Mouse (Mus musculus): ENCODE data around the gene 1700012P22Rik. TPM values are rescaled to one million over a fixed set of nuclear protein-coding genes. Genes with fewer than 3 reads are reported as not detected.

Gene 1700012P22Rik
- polyA plus RNA-seq (2015; fragmentation: Nextera tagmentation; extraction: Ambion mirVana) = not detected in 2 replicates

GRCm38 (mm10) chr4:144438672-144439071 is at the start of gene 1700012P22Rik:
TSS of gene 1700012P22Rik (minus strand) at chr4:144438772.
- no peak within 1 kb of the TSS for H3K4me2 ChIP-seq (ENCODE audit: low read depth, low read length)
- H3K4me3 ChIP-seq (ENCODE audit: low read length) = no peak within 1 kb of the TSS
- no peaks in the 10 kb centered on the region for H3K36me3 ChIP-seq (ENCODE audit: control insufficient read depth, insufficient read depth)
- H3K9me3 ChIP-seq (replicated peaks; ENCODE audit: control insufficient read depth, low read length) = no peaks in the 10 kb centered on the region
- no peak within 1 kb of the TSS for H3K27ac ChIP-seq (ENCODE audit: low read length)
- no peak within 1 kb of the TSS for H3K9ac ChIP-seq (ENCODE audit: low read length)
- no peak for ATAC-seq (replicated peaks; ENCODE audit: extremely low read depth, insufficient read depth, low FRiP score)
- no peaks in the 10 kb centered on the region for H3K27me3 ChIP-seq (ENCODE audit: control insufficient read depth, insufficient read depth, low read length)
- H3K4me1 ChIP-seq (ENCODE audit: control insufficient read depth, insufficient read depth, low read length) = no peaks in the 10 kb centered on the region

GRCm38 (mm10) chr4:144468091-144468490 is 29.5 kb upstream of the 1700012P22Rik start:
- 83% methylated on average over 1 of the region's 1 CpGs for WGBS
- H3K4me3 ChIP-seq (ENCODE audit: low read length) = no peak overlapping the region
- no peaks in the 10 kb centered on the region for H3K36me3 ChIP-seq (ENCODE audit: control insufficient read depth, insufficient read depth)
- no peak overlapping the region for H3K4me2 ChIP-seq (ENCODE audit: low read depth, low read length)
- no peaks in the 10 kb centered on the region for H3K27me3 ChIP-seq (ENCODE audit: control insufficient read depth, insufficient read depth, low read length)
- peaks cover 4% of the 10 kb centered on the region; the same call in 1 of the 2 replicates for H3K9me3 ChIP-seq (replicated peaks; ENCODE audit: control insufficient read depth, low read length)
- no peak overlapping the region for H3K27ac ChIP-seq (ENCODE audit: low read length)
- H3K9ac ChIP-seq (ENCODE audit: low read length) = no peak overlapping the region
- no peak for ATAC-seq (replicated peaks; ENCODE audit: extremely low read depth, insufficient read depth, low FRiP score)
- no peaks in the 10 kb centered on the region for H3K4me1 ChIP-seq (ENCODE audit: control insufficient read depth, insufficient read depth, low read length)

DNA sequence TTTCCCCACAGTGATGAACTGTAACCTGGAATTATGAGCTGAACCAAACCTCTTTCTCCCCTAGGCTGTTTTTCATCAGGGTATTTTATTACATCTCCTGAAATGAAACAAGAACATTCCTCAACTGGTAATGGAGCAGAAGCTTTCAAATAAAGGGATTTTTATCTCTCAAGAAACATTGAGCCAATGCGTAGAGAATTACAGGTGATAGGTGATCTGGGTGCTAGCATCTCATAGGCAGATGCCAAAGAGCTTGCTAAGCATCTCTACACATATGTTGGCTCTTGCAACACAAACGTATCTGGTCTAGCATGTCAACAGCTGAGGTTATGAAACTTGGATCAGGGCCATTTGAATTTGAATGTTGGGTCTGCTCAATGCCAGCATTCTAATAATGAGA is 26.6 kb upstream of the 1700012P22Rik start:
- no peak overlapping the region for H3K4me2 ChIP-seq (ENCODE audit: low read depth, low read length)
- WGBS = 61% methylated on average over 2 of the region's 2 CpGs
- no peak overlapping the region for H3K4me3 ChIP-seq (ENCODE audit: low read length)
- H3K4me1 ChIP-seq (ENCODE audit: control insufficient read depth, insufficient read depth, low read length) = no peaks in the 10 kb centered on the region
- no peaks in the 10 kb centered on the region for H3K36me3 ChIP-seq (ENCODE audit: control insufficient read depth, insufficient read depth)
- H3K27me3 ChIP-seq (ENCODE audit: control insufficient read depth, insufficient read depth, low read length) = no peaks in the 10 kb centered on the region
- no peak overlapping the region for H3K9ac ChIP-seq (ENCODE audit: low read length)
- H3K27ac ChIP-seq (ENCODE audit: low read length) = no peak overlapping the region
- H3K9me3 ChIP-seq (replicated peaks; ENCODE audit: control insufficient read depth, low read length) = peaks cover 4% of the 10 kb centered on the region
- no peak for ATAC-seq (replicated peaks; ENCODE audit: extremely low read depth, insufficient read depth, low FRiP score)

DNA sequence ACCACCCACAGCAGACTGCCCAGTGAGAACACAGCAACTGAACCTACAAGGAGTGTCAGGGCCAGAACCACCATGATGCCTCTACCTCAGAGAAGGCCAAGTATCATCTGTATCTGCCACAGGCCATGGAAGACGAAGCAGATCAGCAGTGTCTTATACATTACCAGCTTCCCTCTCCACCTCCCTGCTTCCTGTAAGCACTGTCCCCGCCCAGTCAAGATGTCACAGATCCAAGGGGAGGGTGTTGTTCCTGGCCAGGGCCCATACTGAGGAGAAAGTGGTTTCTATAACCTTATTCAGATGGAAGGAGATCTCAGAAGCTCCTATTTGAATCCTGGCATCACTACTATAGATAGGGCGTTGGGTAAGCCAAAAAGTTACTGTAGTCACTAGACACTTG is 25.1 kb upstream of the 1700012P22Rik start, which contains the start of gene Aadacl3:
TSS of gene Aadacl3 (minus strand) at position 101 of the 400 bp plus-strand sequence.
- WGBS = 69% methylated on average over 3 of the region's 3 CpGs
- H3K4me2 ChIP-seq (ENCODE audit: low read depth, low read length) = no peak within 1 kb of the TSS
- H3K27ac ChIP-seq (ENCODE audit: low read length) = no peak within 1 kb of the TSS
- no peaks in the 10 kb centered on the region for H3K4me1 ChIP-seq (ENCODE audit: control insufficient read depth, insufficient read depth, low read length)
- ATAC-seq (replicated peaks; ENCODE audit: extremely low read depth, insufficient read depth, low FRiP score) = no peak
- H3K9me3 ChIP-seq (replicated peaks; ENCODE audit: control insufficient read depth, low read length) = peaks cover 4% of the 10 kb centered on the region
- no peak within 1 kb of the TSS for H3K4me3 ChIP-seq (ENCODE audit: low read length)
- H3K9ac ChIP-seq (ENCODE audit: low read length) = no peak within 1 kb of the TSS
- H3K36me3 ChIP-seq (ENCODE audit: control insufficient read depth, insufficient read depth) = no peaks in the 10 kb centered on the region
- H3K27me3 ChIP-seq (ENCODE audit: control insufficient read depth, insufficient read depth, low read length) = no peaks in the 10 kb centered on the region

DNA sequence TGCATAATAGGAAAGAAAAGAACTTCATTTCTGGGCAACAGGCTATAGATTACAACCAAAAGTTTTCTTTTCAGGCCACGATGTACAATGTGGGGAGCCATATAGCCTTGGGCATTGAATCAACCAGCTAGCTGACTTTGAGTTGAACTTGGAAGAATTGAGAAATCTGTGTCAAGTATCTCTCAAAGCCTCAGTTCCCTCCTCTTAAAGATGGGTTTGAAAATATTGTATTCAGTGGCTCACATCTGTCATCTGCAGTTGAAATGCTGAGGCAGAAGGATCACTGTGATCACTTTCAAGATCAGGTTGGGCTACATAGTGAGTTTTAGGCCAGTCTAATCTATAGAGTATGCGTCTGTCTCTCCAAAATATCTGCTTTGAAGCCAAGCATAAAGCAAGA is 14.6 kb upstream of the 1700012P22Rik start, which contains the start of gene Gm9944:
TSS of gene Gm9944 (minus strand) at position 101 of the 400 bp plus-strand sequence.
- no peak within 1 kb of the TSS for H3K4me3 ChIP-seq (ENCODE audit: low read length)
- H3K4me2 ChIP-seq (ENCODE audit: low read depth, low read length) = no peak within 1 kb of the TSS
- 63% methylated on average over 2 of the region's 2 CpGs for WGBS
- H3K9ac ChIP-seq (ENCODE audit: low read length) = no peak within 1 kb of the TSS
- H3K9me3 ChIP-seq (replicated peaks; ENCODE audit: control insufficient read depth, low read length) = no peaks in the 10 kb centered on the region
- no peaks in the 10 kb centered on the region for H3K27me3 ChIP-seq (ENCODE audit: control insufficient read depth, insufficient read depth, low read length)
- ATAC-seq (replicated peaks; ENCODE audit: extremely low read depth, insufficient read depth, low FRiP score) = no peak
- no peaks in the 10 kb centered on the region for H3K4me1 ChIP-seq (ENCODE audit: control insufficient read depth, insufficient read depth, low read length)
- H3K27ac ChIP-seq (ENCODE audit: low read length) = no peak within 1 kb of the TSS
- H3K36me3 ChIP-seq (ENCODE audit: control insufficient read depth, insufficient read depth) = no peaks in the 10 kb centered on the region

- Histone ChIP-seq H3K9me3 (replicated peaks; ENCODE audit: control insufficient read depth, low read length) (no peaks in the 10 kb centered on the region), H3K9ac (ENCODE audit: low read length) (no peak overlapping the region), H3K27me3 (ENCODE audit: control insufficient read depth, insufficient read depth, low read length) (no peaks in the 10 kb centered on the region), H3K4me3 (ENCODE audit: low read length) (no peak overlapping the region), H3K36me3 (ENCODE audit: control insufficient read depth, insufficient read depth) (no peaks in the 10 kb centered on the region), H3K4me1 (ENCODE audit: control insufficient read depth, insufficient read depth, low read length) (no peaks in the 10 kb centered on the region), H3K27ac (ENCODE audit: low read length) (no peak overlapping the region), H3K4me2 (ENCODE audit: low read depth, low read length) (no peak overlapping the region)
- no peak for ATAC-seq (replicated peaks; ENCODE audit: extremely low read depth, insufficient read depth, low FRiP score)
- WGBS = 80% methylated on average over 2 of the region's 2 CpGs
Measured at GRCm38 (mm10) chr4:144448546-144448945, 10.0 kb upstream of the 1700012P22Rik start.

DNA sequence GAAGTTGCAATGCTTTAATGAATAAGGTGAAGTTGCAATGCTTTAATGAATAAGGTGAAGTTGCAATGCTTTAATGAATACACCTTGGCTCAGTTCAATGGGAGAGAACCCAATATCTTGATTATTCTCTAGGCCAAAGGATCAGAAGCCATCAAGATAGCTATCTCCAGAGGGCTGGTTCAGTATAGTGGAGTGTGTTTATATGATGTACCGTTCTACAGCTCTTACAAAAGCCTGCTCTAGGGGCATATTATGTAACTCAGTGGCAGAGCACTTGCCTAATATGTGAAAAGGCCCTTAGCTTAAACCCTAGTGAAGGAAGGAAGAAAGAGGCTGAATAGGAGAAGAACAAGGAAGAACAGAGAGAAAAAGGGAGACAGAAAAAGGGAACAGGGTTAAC is 3.0 kb upstream of the 1700012P22Rik start:
- no peak overlapping the region for H3K27ac ChIP-seq (ENCODE audit: low read length)

GRCm38 (mm10) chr4:144441095-144441494 is 2.5 kb upstream of the 1700012P22Rik start:
- ATAC-seq (replicated peaks; ENCODE audit: extremely low read depth, insufficient read depth, low FRiP score) = no peak
- H3K4me1 ChIP-seq (ENCODE audit: control insufficient read depth, insufficient read depth, low read length) = no peaks in the 10 kb centered on the region
- H3K9ac ChIP-seq (ENCODE audit: low read length) = no peak overlapping the region
- H3K9me3 ChIP-seq (replicated peaks; ENCODE audit: control insufficient read depth, low read length) = no peaks in the 10 kb centered on the region
- no peak overlapping the region for H3K4me3 ChIP-seq (ENCODE audit: low read length)
- no peaks in the 10 kb centered on the region for H3K36me3 ChIP-seq (ENCODE audit: control insufficient read depth, insufficient read depth)
- no peaks in the 10 kb centered on the region for H3K27me3 ChIP-seq (ENCODE audit: control insufficient read depth, insufficient read depth, low read length)
- H3K27ac ChIP-seq (ENCODE audit: low read length) = no peak overlapping the region
- H3K4me2 ChIP-seq (ENCODE audit: low read depth, low read length) = no peak overlapping the region
- 91% methylated on average over 4 of the region's 4 CpGs for WGBS

More for the DNA sequence above, 3.0 kb upstream of the 1700012P22Rik start:
- Histone ChIP-seq H3K36me3 (ENCODE audit: control insufficient read depth, insufficient read depth) (no peaks in the 10 kb centered on the region), H3K27me3 (ENCODE audit: control insufficient read depth, insufficient read depth, low read length) (no peaks in the 10 kb centered on the region), H3K9ac (ENCODE audit: low read length) (no peak overlapping the region), H3K4me3 (ENCODE audit: low read length) (no peak overlapping the region), H3K4me1 (ENCODE audit: control insufficient read depth, insufficient read depth, low read length) (no peaks in the 10 kb centered on the region), H3K9me3 (replicated peaks; ENCODE audit: control insufficient read depth, low read length) (no peaks in the 10 kb centered on the region), H3K4me2 (ENCODE audit: low read depth, low read length) (no peak overlapping the region)
- 72% methylated on average over 1 of the region's 1 CpGs for WGBS
- no peak for ATAC-seq (replicated peaks; ENCODE audit: extremely low read depth, insufficient read depth, low FRiP score)

DNA sequence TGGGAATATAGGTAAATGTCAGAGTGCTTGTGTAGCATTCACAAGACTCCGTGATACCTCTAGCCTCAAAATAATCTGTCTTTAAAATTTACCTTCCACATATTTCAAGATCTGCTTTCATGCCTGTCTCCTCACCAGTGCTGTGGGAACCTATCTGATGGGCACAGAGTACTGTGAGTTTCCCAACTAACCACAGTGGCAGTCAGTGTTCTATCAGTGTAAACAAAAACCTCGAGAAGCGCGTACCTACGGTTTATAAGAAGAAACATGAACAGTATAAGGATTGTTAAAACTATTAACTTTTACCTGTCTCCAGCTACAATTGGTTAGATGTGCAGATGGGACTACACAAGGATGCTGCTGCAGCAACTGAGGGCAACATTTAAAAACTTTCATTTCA is 5.4 kb downstream of the 1700012P22Rik start:
- 84% methylated on average over 5 of the region's 5 CpGs for WGBS
- Histone ChIP-seq H3K4me2 (ENCODE audit: low read depth, low read length) (no peak overlapping the region), H3K36me3 (ENCODE audit: control insufficient read depth, insufficient read depth) (no peaks in the 10 kb centered on the region), H3K27me3 (ENCODE audit: control insufficient read depth, insufficient read depth, low read length) (no peaks in the 10 kb centered on the region), H3K4me3 (ENCODE audit: low read length) (no peak overlapping the region), H3K27ac (ENCODE audit: low read length) (no peak overlapping the region), H3K9ac (ENCODE audit: low read length) (no peak overlapping the region), H3K9me3 (replicated peaks; ENCODE audit: control insufficient read depth, low read length) (no peaks in the 10 kb centered on the region), H3K4me1 (ENCODE audit: control insufficient read depth, insufficient read depth, low read length) (no peaks in the 10 kb centered on the region)
- ATAC-seq (replicated peaks; ENCODE audit: extremely low read depth, insufficient read depth, low FRiP score) = no peak

Measured in heart, embryonic 16.5 days (tissue).